Mouse (Mus musculus) forebrain, embryonic 16.5 days (tissue): ENCODE data around the gene Syt15. TPM values are rescaled to one million over a fixed set of nuclear protein-coding genes. Genes with fewer than 3 reads are reported as not detected.

ENCODE experiments used
- polyA plus RNA-seq: library from polyadenylated mRNA; unstranded; fragments of >200 nt; fragmentation: Nextera tagmentation; extraction: Ambion mirVana; gene quantifications from 2 replicates; pipeline ENCODE4 v1.2.1, GENCODE M21; 2015

Syt15 gene
- polyA plus RNA-seq, 1 experiment from 2014 or later: 0.61 TPM

Other genes starting within 250 kb of the Syt15 start
- 0.15 and 0.20 TPM in 2 replicates for gene Zfp488, start 240.8 kb upstream of the Syt15 start, polyA plus RNA-seq
- not detected in 2 replicates for gene Gm30083, start 204.4 kb upstream of the Syt15 start, polyA plus RNA-seq
- gene Gm5460, start 202.8 kb upstream of the Syt15 start, polyA plus RNA-seq: not detected in 2 replicates
- gene Antxrl, start 166.9 kb upstream of the Syt15 start, polyA plus RNA-seq: not detected in 2 replicates
- 0.37 TPM in 1 of 2 replicates, not detected in the other for gene Anxa8, start 133.6 kb upstream of the Syt15 start, polyA plus RNA-seq
- gene A630023A22Rik, start 116.8 kb upstream of the Syt15 start, polyA plus RNA-seq: not detected in 2 replicates
- gene Npy4r, start 67.1 kb upstream of the Syt15 start, polyA plus RNA-seq: 0.11 TPM in 2 replicates
- gene Gprin2, start 17.9 kb upstream of the Syt15 start, polyA plus RNA-seq: 4.2 and 6.1 TPM in 2 replicates
- gene Shld2, start 90.9 kb downstream of the Syt15 start, polyA plus RNA-seq: 6.6 TPM in 2 replicates
- gene Glud1, start 91.1 kb downstream of the Syt15 start, polyA plus RNA-seq: 86.0 and 94.3 TPM in 2 replicates
- 0.97 TPM in 1 of 2 replicates, not detected in the other for gene Fam25c, start 135.8 kb downstream of the Syt15 start, polyA plus RNA-seq
- gene Sncg, start 155.2 kb downstream of the Syt15 start, polyA plus RNA-seq: 1.9 and 4.2 TPM in 2 replicates
- 3.9 and 4.8 TPM in 2 replicates for gene Mmrn2, start 155.9 kb downstream of the Syt15 start, polyA plus RNA-seq